Mouse (Mus musculus) cortical plate, adult 2 months (tissue): Measurements from ENCODE around the gene Riok2. TPM values are rescaled to one million over a fixed set of nuclear protein-coding genes. Genes with fewer than 3 reads are reported as not detected.

Source experiments
- H3K27ac ChIP-seq: fragments of 200-500 bp; 2 replicates; pipeline ENCODE4 v1.5.1; 2012; ENCODE audit warnings: low read length, control low read depth, inconsistent platforms; ENCODE audit not compliant: insufficient read depth
- H3K4me1 ChIP-seq: fragments of 200-500 bp; 2 replicates; pipeline ENCODE4 v1.6.1; 2011; ENCODE audit warnings: low read length; ENCODE audit not compliant: control insufficient read depth, insufficient read depth
- H3K4me3 ChIP-seq: fragments of 200-500 bp; 2 replicates; pipeline ENCODE4 v1.5.1; 2011; ENCODE audit warnings: mild to moderate bottlenecking, low read length, control low read depth; ENCODE audit not compliant: insufficient read depth
- CTCF ChIP-seq: fragments of 200-500 bp; IDR thresholded peaks from 2 replicates; pipeline ENCODE4 v1.5.1; 2011; ENCODE audit warnings: mild to moderate bottlenecking, control low read depth, low read length; ENCODE audit not compliant: insufficient read depth; ENCODE audit errors: extremely low read depth
- POLR2A ChIP-seq: fragments of 200-500 bp; IDR thresholded peaks from 2 replicates; pipeline ENCODE4 v1.6.1; 2011; ENCODE audit warnings: mild to moderate bottlenecking, low read length, control low read depth; ENCODE audit not compliant: insufficient read depth; ENCODE audit errors: extremely low read depth
- polyA plus RNA-seq: library from polyadenylated mRNA; depleted of rRNA; stranded (reverse); fragments of >200 nt; gene quantifications from 2 replicates; pipeline ENCODE4 v1.2.3, GENCODE M21; 2012; rRNA removed

Riok2 gene
- polyA plus RNA-seq, 1 experiment = 22.4 TPM

DNA sequence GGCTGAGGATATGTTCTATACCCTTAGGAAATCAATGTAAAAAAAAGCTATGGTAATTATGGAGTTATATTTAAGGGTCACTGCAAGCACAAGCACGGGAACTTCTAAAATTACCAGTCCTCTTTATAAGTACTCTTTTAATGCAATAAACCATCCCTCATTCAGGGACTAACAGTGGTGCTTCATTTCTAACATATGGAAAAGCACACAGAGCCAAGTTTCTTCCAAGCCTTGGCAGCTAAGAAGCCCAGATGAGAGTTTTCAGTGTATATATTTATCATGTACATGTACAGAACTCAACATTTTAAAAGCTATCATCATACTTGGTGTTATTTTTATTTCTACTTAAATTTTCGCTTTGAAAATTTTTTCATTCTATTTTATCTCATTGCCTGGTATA is 54.8 kb downstream of the Riok2 start:
- no peak overlapping the region for H3K27ac ChIP-seq
- H3K4me1 ChIP-seq = no peaks in the 10 kb centered on the region
- TF ChIP-seq POLR2A (no peak), CTCF (no peak)
- no peak overlapping the region for H3K4me3 ChIP-seq

DNA sequence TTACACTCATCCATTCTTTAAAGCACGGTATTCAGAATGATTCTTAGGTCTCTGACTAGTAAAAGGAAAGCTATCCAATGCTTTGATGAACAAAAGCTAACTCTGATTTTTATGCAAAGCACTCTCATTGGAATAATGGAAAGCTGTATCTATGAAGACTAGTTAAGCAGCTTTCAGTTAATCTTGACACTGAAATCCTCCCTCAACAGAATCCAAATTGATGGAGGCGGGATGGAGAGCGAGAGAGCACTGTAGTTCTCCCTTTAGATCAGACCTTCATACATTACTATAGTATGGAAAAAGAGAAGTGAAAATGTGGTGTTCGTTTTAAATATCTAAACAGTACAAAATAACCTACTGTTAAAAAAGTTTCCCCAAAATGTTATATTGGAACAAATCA is 59.6 kb downstream of the Riok2 start:
- H3K4me3 ChIP-seq = no peak overlapping the region
- H3K27ac ChIP-seq = no peak overlapping the region
- TF ChIP-seq CTCF = no peak
- TF ChIP-seq POLR2A = no peak
- H3K4me1 ChIP-seq = no peaks in the 10 kb centered on the region

DNA sequence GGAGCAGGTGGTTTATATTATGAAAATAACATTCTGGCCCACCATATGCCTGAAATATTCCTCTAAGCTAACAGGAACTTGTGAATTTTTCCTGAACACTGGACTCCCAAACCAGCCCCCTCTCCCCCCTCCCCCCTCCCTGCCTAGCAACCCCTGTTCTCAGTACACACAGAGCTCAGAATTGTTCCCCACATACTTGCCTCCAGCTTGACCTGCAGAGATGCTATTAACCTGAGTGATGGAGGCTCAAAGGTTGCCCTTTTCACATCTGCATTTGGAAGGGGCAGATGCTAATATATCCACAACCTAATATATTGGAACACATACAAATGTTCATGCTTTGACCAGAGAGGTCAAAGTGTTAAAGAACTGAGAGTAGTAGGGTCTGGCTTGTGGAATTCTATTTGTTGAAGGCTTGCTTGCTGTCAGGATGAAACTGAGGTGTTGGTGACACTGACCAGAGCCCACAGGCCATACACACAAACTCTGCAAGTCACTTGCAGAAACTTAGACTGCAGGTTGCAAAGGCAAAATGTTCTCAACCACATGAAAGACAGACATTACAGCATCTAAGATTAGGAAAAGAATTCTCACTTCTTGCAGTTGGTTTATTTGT is 64.6 kb downstream of the Riok2 start:
- no peak for TF ChIP-seq CTCF
- TF ChIP-seq POLR2A = no peak
- H3K27ac ChIP-seq = no peak overlapping the region
- no peaks in the 10 kb centered on the region for H3K4me1 ChIP-seq
- H3K4me3 ChIP-seq = no peak overlapping the region

DNA sequence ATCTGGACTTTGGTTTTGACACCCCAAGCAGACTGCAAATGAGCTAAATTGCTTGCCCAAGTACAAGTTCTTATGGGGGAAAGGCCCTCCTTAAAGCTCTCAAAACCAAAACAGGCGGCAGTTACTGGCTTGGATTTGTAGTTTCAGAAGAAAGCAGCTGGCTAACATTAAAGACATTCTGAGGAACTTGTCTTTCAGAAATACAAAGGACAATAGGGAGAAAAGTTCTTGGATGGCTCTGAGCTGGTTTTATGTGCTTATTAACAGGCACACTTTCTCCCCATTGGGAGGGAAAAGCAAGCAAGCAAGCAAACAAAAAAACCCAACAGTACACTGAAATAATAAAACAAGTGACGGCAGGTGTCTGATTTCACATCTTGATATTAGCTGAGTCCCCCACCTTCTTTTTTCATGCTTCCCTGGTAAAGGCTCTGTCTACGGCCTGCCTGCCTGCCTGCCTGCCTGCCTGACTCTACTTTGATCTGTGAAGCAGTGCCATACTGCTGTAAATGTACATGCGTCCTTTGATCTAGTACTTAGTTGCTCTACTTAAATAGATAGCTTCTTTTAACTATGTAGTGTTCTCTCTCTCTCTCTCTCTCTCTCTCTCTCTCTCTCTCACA is 67.9 kb downstream of the Riok2 start:
- no peak overlapping the region for H3K27ac ChIP-seq
- H3K4me1 ChIP-seq = no peaks in the 10 kb centered on the region
- no peak for TF ChIP-seq CTCF
- no peak overlapping the region for H3K4me3 ChIP-seq

DNA sequence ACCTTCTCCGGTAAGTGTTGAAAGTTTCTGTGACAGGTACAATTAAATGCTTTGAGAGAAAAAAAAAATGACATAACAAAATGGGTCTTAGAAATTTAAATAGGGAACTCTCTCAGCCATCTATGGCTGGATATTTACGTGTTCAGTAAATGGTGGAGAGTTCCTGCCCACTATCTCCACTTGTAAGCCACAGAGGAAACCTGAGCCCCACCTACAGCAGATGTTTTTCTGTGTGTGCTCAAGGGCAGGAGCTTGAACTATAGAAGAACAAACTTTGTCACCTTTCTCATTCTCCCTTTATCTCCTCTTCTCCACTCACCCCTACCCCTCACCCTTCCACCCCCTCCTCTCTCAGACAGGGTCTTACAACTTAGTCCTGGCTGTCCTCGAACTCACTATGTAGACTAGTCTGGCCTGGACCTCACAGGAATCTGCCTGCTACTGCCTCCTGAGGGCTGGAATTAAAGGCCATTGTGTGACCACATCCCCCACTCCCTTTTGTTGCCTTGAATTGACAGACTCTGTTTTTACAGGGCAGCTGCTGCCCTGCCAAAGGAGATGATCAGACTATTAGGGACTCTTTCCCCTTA is 70.3 kb downstream of the Riok2 start:
- Histone ChIP-seq H3K4me1 (no peaks in the 10 kb centered on the region), H3K4me3 (no peak overlapping the region), H3K27ac (no peak overlapping the region)
- no peak for TF ChIP-seq CTCF
- TF ChIP-seq POLR2A = no peak

Other genes starting within 250 kb of the Riok2 start
- gene Lix1, start 28.4 kb downstream of the Riok2 start, polyA plus RNA-seq = 46.0 and 46.7 TPM in 2 replicates